Mouse (Mus musculus): ENCODE data around the gene E130114P18Rik.

DNA sequence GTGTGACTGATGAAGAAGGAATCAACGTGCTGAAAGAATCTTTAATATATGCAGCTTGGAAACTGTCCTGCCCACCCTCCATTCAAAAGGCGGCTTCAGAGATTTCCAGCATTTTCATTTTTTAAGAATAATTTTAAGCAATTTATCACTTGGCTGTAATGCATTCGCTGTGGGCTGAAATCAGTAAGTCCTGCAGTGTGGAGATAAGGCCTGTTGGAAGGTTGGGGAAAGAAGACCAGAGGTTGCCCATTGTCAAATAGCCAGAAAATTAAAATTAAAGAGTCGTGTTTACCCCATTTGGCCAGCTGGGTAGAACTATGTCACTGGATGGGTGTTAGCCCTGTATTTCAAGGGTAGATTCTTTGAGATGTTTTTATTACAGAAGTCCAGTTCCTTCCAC, 168.5 kb downstream of the E130114P18Rik start:
- TF ChIP-seq CTCF (IDR thresholded peaks at IDR 0.05; ENCODE audit: control insufficient read depth, insufficient read depth, insufficient read length): no peak
- no peak for TF ChIP-seq MAX (IDR thresholded peaks at IDR 0.05)

All from C2C12 (cell line).